Mouse (Mus musculus) CH12.LX (cell line): ENCODE data around the gene Megf11.

Source experiments
- CTCF ChIP-seq, 2 experiments: IDR thresholded peaks in 1 of 2; conservative IDR thresholded peaks in 1 of 2; 2 replicates each; pipeline ENCODE4 v1.5.1; 2011 to 2012; ENCODE audit warnings: low read depth in 2 of 2, low read length in 2 of 2, improper control_type of control experiment in 1 of 2, inconsistent platforms in 1 of 2, mild to moderate bottlenecking in 1 of 2, moderate library complexity in 1 of 2
- EP300 ChIP-seq: IDR thresholded peaks from 2 replicates; pipeline ENCODE4 v1.6.1; 2011; ENCODE audit warnings: low read length, improper control_type of control experiment
- MAFK ChIP-seq: IDR thresholded peaks from 2 replicates; pipeline ENCODE4 v1.6.1; 2011; ENCODE audit warnings: low read length, improper control_type of control experiment; ENCODE audit not compliant: insufficient replicate concordance
- MAX ChIP-seq: IDR thresholded peaks from 2 replicates; pipeline ENCODE4 v1.6.1; 2011; ENCODE audit warnings: low read length, improper control_type of control experiment
- MEF2A ChIP-seq: IDR thresholded peaks from 2 replicates; pipeline ENCODE4 v1.6.1; 2014; ENCODE audit warnings: low read depth, mild to moderate bottlenecking, inconsistent platforms, low read length, improper control_type of control experiment, borderline replicate concordance
- MYC ChIP-seq: IDR thresholded peaks from 2 replicates; pipeline ENCODE4 v1.6.1; 2011; ENCODE audit warnings: low read depth, mild to moderate bottlenecking, improper control_type of control experiment, low read length
- POLR2A ChIP-seq: IDR thresholded peaks from 2 replicates; pipeline ENCODE4 v1.6.1; 2011; ENCODE audit warnings: low read depth, mild to moderate bottlenecking, improper control_type of control experiment, low read length
- SMC3 ChIP-seq: IDR thresholded peaks from 2 replicates; pipeline ENCODE4 v1.6.1; 2011; ENCODE audit warnings: low read depth, low read length, improper control_type of control experiment
- TCF12 ChIP-seq: IDR thresholded peaks from 2 replicates; pipeline ENCODE4 v1.6.1; 2014; ENCODE audit warnings: low read depth, mild to moderate bottlenecking, inconsistent platforms, low read length, improper control_type of control experiment
- USF2 ChIP-seq: conservative IDR thresholded peaks from 2 replicates; pipeline ENCODE4 v1.6.1; 2011; ENCODE audit warnings: low read depth, low read length, improper control_type of control experiment

DNA sequence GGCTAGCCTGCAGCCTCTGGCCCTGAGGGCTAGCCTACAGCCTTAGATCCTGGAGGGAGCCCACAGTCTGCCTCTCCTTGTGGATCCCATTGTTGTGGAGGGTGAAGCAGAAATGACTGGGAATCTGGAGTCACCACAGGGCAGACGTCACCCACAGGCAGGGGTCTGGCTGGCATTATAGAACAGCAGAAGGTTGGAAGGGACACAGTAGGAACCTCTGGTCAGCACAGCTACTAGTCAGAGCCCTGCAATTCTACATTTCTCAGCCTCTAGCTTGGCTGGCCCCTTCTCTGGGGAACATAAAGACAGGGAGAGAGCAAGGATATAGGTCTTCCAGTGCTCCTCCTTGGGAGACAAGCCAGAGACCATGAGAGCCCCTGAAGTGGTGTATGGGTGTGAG is 244.4 kb downstream of the Megf11 start:
- TF ChIP-seq POLR2A (no peak), USF2 (no peak), EP300 (no peak), CTCF (conservative IDR thresholded peaks at IDR 0.05 in 1 of 2, IDR thresholded peaks at IDR 0.05 in 1 of 2; ENCODE audit: low read depth in 2 of 2, low read length in 2 of 2) (no peak), MEF2A (no peak), MAX (no peak), TCF12 (no peak), MYC (no peak), MAFK (no peak), SMC3 (no peak)
